Mouse (Mus musculus) midbrain, embryonic 12.5 days (tissue): Measurements from ENCODE around the gene Sertad2. TPM values are rescaled to one million over a fixed set of nuclear protein-coding genes. Genes with fewer than 3 reads are reported as not detected.
A peak's percentile ranks its signal among the peaks of the same experiment; 100 is the strongest.

ENCODE experiments used
- ATAC-seq: fragments of 200-750 bp; cut with Nextera tagmentation; 2 replicates; pipeline ENCODE4 v1.8.0; 2017; ENCODE audit warnings: low read depth, moderate TSS enrichment, moderate library complexity; ENCODE audit not compliant: low FRiP score
- H3K27ac ChIP-seq: fragments of 300-500 bp; sonication (generic); replicated peaks from 2 replicates; pipeline ENCODE4 v1.5.1; 2016; ENCODE audit warnings: mild to moderate bottlenecking
- H3K27me3 ChIP-seq: fragments of 300-500 bp; sonication (generic); 2 replicates; pipeline ENCODE4 v1.6.1; 2016; ENCODE audit warnings: mild to moderate bottlenecking
- H3K36me3 ChIP-seq: fragments of 300-500 bp; sonication (generic); 2 replicates; pipeline ENCODE4 v1.6.1; 2016
- H3K4me1 ChIP-seq: fragments of 300-500 bp; sonication (generic); 2 replicates; pipeline ENCODE4 v1.6.1; 2016
- H3K4me2 ChIP-seq: fragments of 300-500 bp; sonication (generic); replicated peaks from 2 replicates; pipeline ENCODE4 v1.6.1; 2016; ENCODE audit warnings: mild to moderate bottlenecking, moderate library complexity
- H3K4me3 ChIP-seq: fragments of 300-500 bp; sonication (generic); 2 replicates; pipeline ENCODE4 v1.5.1; 2016; ENCODE audit warnings: mild to moderate bottlenecking
- H3K9ac ChIP-seq: fragments of 300-500 bp; sonication (generic); replicated peaks from 2 replicates; pipeline ENCODE4 v1.6.1; 2016; ENCODE audit warnings: mild to moderate bottlenecking, moderate library complexity
- H3K9me3 ChIP-seq: fragments of 300-500 bp; sonication (generic); 2 replicates; pipeline ENCODE4 v1.6.1; 2016; ENCODE audit warnings: mild to moderate bottlenecking
- WGBS: fragments of 180-500 bp; shearing (Covaris S2); methylation state at CpG from one replicate; pipeline ENCODE4 v1.1.7; 2016; 5-methylcytosine and 5-hydroxymethylcytosine counted together
- polyA plus RNA-seq: library from polyadenylated mRNA; unstranded; fragments of >200 nt; fragmentation: Nextera tagmentation; extraction: Ambion mirVana; gene quantifications from 2 replicates; pipeline ENCODE4 v1.2.1, GENCODE M21; 2016

The Sertad2 gene
- polyA plus RNA-seq, 1 experiment from 2014 or later = 42.2 TPM

DNA sequence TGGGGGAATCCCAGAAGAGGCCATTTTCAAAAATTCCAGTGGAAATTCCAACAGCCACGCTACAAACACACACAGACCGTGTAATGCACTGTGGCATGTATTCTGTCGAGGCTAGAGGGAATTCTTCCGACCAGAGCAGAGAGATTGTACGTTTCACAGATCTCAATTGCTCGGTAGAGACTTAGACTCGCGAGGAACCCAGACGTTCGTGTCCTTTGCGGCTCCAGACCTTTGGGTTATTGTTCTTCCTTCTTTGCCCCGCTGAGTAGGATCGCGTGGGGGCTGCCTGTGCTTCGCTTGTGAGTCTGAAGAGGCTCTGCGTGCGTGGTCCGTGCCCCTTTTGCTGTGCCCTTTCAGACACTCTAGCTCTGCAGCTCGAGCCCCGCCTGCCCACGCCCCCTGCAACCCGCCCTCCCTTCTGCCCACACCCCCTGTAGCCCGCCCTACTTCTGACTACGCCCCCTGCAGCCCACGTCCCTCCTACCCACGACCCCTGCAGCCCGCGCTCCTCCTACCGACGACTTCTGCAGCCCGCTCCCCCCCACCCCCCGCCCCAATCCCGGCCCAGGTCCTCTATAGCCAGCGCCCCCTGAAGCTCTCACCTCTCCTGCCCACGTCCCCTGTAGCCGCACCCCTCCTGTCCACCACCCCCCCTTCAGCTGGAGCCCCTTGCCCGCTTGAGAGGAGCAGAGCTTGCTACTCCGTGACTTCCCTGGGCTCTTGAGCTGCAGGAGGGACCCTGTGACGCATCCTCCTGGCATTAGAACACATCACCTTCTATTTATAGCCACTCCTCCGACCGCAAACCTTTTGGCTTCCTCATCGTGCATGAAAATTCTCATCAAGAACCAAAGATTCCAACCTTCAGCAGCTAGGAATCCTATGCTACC, 10.8 kb upstream of the Sertad2 start:
- Histone ChIP-seq H3K27ac (peak overlapping the region; percentile 32), H3K4me2 (peak overlapping the region; percentile 84), H3K27me3 (no peaks in the 10 kb centered on the region), H3K4me1 (peaks cover 6% of the 10 kb centered on the region), H3K36me3 (no peaks in the 10 kb centered on the region), H3K9ac (peak overlapping the region; percentile 65), H3K9me3 (no peaks in the 10 kb centered on the region), H3K4me3 (peak overlapping the region; percentile 57)
- under 1% methylated on average over 41 of the region's 42 CpGs for WGBS
- peak; percentile 85 for ATAC-seq

DNA sequence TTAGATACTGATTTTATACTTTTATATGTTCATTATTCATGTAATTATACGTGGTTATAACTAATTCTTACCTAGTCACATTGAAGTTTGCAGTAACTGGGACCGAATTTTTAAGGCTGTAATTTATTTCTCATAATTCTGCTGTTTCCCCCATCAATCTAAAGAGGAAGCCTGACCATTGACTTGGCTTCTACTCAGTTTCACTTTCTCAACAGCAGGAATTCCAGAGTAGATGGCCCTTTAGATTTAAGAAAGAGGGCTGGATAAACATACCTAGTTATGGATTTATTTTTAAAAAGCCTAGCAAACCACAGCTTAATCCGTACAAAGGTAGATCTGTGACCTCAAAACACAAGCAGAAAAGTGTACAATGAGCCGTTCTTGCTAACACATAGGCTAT, 9.8 kb upstream of the Sertad2 start:
- H3K9ac ChIP-seq = no peak overlapping the region
- no peak overlapping the region for H3K4me3 ChIP-seq
- no peak overlapping the region for H3K27ac ChIP-seq
- no peaks in the 10 kb centered on the region for H3K9me3 ChIP-seq
- no peak overlapping the region for H3K4me2 ChIP-seq
- peaks cover 6% of the 10 kb centered on the region for H3K4me1 ChIP-seq
- WGBS = 88% methylated on average over 4 of the region's 4 CpGs
- H3K36me3 ChIP-seq = no peaks in the 10 kb centered on the region
- no peak for ATAC-seq
- H3K27me3 ChIP-seq = no peaks in the 10 kb centered on the region

DNA sequence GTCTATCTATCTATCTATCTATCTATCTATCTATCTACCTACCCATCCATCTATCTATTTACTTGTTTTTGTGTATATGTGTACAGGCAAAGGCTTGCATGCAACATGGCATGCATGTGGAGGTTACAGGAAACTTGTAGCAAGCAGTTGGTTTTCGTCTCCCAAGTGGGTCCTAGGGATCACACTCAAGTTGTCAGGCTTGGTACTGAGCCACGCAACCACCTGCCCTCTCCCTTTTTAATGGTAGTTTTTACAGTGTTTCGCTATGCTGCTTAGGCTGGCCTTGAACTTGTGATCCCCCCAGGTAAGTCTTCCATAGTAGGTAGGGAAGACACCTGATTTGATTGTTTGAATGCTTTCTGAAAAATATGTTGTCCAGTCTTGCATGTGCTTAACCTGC, 5.8 kb upstream of the Sertad2 start:
- Histone ChIP-seq H3K4me2 (no peak overlapping the region), H3K4me3 (no peak overlapping the region), H3K9ac (no peak overlapping the region), H3K9me3 (no peaks in the 10 kb centered on the region), H3K27ac (no peak overlapping the region), H3K36me3 (no peaks in the 10 kb centered on the region), H3K27me3 (peaks cover 9% of the 10 kb centered on the region; the same call in 1 of the 2 replicates), H3K4me1 (peaks cover 7% of the 10 kb centered on the region; the same call in 1 of the 2 replicates)
- no peak for ATAC-seq
- WGBS = 90% methylated on average over 3 of the region's 3 CpGs

- Histone ChIP-seq H3K9me3 (no peaks in the 10 kb centered on the region), H3K4me3 (no peak overlapping the region), H3K27me3 (peaks cover 9% of the 10 kb centered on the region; the same call in 1 of the 2 replicates), H3K4me1 (peaks cover 7% of the 10 kb centered on the region; the same call in 1 of the 2 replicates), H3K9ac (no peak overlapping the region), H3K27ac (no peak overlapping the region), H3K4me2 (no peak overlapping the region), H3K36me3 (no peaks in the 10 kb centered on the region)
- 65% methylated on average over 3 of the region's 3 CpGs for WGBS
- no peak for ATAC-seq
Measured at GRCm38 (mm10) chr11:20538496-20538895, 4.6 kb upstream of the Sertad2 start.

GRCm38 (mm10) chr11:20541280-20541679, 1.8 kb upstream of the Sertad2 start:
- H3K9ac ChIP-seq = no peak overlapping the region
- no peaks in the 10 kb centered on the region for H3K9me3 ChIP-seq
- 76% methylated on average over 3 of the region's 3 CpGs for WGBS
- H3K36me3 ChIP-seq = no peaks in the 10 kb centered on the region
- ATAC-seq = no peak
- H3K27ac ChIP-seq = no peak overlapping the region
- H3K4me1 ChIP-seq = peaks cover 18% of the 10 kb centered on the region; the same call in 1 of the 2 replicates
- no peak overlapping the region for H3K4me2 ChIP-seq
- peak overlapping the region; percentile 61; the same call in 1 of the 2 replicates for H3K4me3 ChIP-seq
- peaks cover 16% of the 10 kb centered on the region for H3K27me3 ChIP-seq

DNA sequence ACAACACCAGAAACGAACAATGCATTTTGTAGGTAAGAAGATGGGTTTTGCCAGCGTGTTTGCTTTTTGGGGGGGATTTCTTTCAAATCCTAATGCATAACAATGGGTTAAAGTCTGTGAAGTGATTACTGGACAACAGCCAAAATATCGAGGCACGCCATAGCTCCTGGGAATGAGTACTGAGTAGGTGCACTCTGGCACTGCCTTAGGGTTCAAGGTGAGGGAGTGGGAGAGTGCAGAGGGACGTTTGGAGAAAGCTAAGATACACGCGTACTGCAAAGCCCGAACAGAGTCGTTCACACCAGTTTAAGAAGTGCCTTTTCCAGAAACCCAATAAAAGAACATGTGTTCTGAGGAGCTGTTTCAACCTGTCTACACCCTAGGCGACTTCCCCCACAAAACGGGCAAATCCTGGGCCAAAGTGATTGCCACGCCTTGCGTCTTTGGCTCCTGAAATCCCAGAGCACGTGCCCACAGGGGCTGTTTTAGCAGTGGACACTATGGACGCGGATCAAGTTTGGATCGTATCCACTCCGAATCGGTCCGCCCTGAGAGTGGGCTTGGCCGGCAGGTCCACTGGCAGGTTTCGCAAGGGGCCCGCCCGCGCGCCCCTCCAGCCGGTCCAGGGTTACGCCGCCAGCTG, 937 bp upstream of the Sertad2 start:
- Histone ChIP-seq H3K27me3 (peaks cover 16% of the 10 kb centered on the region), H3K4me3 (peak overlapping the region; percentile 61), H3K4me1 (peaks cover 18% of the 10 kb centered on the region; the same call in 1 of the 2 replicates), H3K27ac (peak overlapping the region; percentile 95), H3K9me3 (no peaks in the 10 kb centered on the region), H3K36me3 (no peaks in the 10 kb centered on the region), H3K4me2 (peak overlapping the region; percentile 77), H3K9ac (peak overlapping the region; percentile 52)
- under 1% methylated on average over 24 of the region's 29 CpGs for WGBS
- ATAC-seq = no peak

DNA sequence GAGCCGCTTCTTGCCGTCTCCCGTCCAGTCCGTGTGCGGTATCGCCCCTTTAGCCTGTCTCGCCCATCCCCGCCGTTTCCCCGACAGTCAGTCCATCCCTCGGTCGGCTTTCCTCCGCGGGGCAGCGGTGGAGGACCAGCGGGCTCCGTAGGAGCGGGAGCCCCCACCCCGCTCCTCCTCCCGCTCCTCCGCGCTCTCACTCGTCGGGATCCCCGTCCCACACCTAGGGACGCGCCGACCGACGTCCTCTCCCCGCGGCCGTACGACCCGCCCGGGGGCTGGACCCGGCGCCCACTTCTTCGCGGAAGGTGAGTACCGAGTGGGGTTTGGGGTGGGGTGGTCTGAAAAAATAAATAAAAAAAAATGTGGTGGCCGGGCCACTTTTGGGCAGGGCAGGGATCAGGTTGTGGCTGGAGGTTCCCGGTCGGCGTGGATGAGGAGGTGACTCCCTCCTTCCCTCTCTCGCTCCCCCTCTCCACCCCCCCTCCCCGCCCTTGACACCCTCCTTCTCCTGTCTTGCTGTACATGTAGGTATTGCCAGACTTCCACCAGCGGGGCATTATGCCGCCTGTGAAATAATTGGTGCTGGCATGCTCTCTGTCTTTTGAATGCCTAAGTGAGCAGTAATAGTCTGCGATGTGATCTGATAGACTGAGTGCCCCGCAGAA, 534 bp downstream of the Sertad2 start:
- Histone ChIP-seq H3K4me2 (peak overlapping the region; percentile 77), H3K9ac (peak overlapping the region; percentile 79), H3K9me3 (no peaks in the 10 kb centered on the region), H3K36me3 (no peaks in the 10 kb centered on the region), H3K4me3 (peak overlapping the region; percentile 61), H3K4me1 (peaks cover 18% of the 10 kb centered on the region; the same call in 1 of the 2 replicates), H3K27me3 (peaks cover 16% of the 10 kb centered on the region), H3K27ac (peak overlapping the region; percentile 95)
- ATAC-seq = no peak
- under 1% methylated on average over 51 of the region's 51 CpGs for WGBS

- H3K27me3 ChIP-seq = peaks cover 16% of the 10 kb centered on the region
- H3K9ac ChIP-seq = 0 out of 2 replicates have a peak overlapping the region, but pooled peaks have one; percentile 79
- peak overlapping the region; percentile 61 for H3K4me3 ChIP-seq
- no peaks in the 10 kb centered on the region for H3K36me3 ChIP-seq
- peaks cover 18% of the 10 kb centered on the region; the same call in 1 of the 2 replicates for H3K4me1 ChIP-seq
- no peak overlapping the region for H3K27ac ChIP-seq
- ATAC-seq = no peak
- peak overlapping the region; percentile 77 for H3K4me2 ChIP-seq
- WGBS = 52% methylated on average over 8 of the region's 8 CpGs
- H3K9me3 ChIP-seq = no peaks in the 10 kb centered on the region
Measured at GRCm38 (mm10) chr11:20544376-20544775, 1.3 kb downstream of the Sertad2 start.

DNA sequence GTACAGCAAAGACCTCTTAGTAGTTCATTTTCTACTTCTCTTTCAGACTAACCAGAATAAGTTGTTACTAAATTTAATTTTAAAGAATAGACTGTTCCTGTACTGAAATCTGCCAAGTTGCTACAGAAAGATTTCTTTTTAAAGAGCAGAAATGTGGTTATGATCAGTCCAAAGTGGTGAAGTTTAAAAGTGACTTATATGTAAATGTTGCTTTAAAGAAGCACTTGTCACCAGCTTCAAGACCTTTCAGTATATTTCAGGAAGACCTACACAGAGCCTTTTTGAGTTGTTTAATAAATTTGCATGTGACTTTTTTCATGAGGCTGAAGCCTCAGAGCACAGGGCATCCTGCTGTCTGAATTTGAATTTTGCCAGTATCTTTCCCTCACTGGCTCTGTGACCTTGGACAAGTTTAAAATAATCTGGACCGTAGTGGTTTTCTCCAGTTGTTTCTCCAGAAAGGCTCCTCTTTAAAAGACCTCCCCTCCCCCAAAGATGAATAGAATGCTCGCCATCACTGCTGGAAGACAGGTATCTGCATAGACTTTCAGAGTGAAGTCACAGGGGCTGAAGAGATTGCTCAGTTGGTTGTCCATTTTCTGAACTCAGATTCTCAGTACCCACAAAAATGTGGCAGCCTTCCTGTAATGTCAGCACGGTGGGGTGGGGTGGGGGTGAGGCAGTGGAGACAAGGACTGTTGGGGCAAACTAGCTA, 1.9 kb downstream of the Sertad2 start:
- 48% methylated on average over 3 of the region's 3 CpGs for WGBS
- no peak overlapping the region for H3K9ac ChIP-seq
- no peak overlapping the region for H3K4me2 ChIP-seq
- no peaks in the 10 kb centered on the region for H3K9me3 ChIP-seq
- H3K27me3 ChIP-seq = peaks cover 16% of the 10 kb centered on the region
- H3K4me1 ChIP-seq = peaks cover 18% of the 10 kb centered on the region; the same call in 1 of the 2 replicates
- H3K27ac ChIP-seq = no peak overlapping the region
- H3K36me3 ChIP-seq = no peaks in the 10 kb centered on the region
- no peak overlapping the region for H3K4me3 ChIP-seq
- ATAC-seq = no peak

- ATAC-seq = no peak
- H3K27ac ChIP-seq = no peak overlapping the region
- 54% methylated on average over 2 of the region's 2 CpGs for WGBS
- no peak overlapping the region for H3K4me3 ChIP-seq
- no peaks in the 10 kb centered on the region for H3K9me3 ChIP-seq
- H3K27me3 ChIP-seq = peaks cover 6% of the 10 kb centered on the region
- peaks cover 11% of the 10 kb centered on the region for H3K4me1 ChIP-seq
- H3K9ac ChIP-seq = no peak overlapping the region
- no peaks in the 10 kb centered on the region for H3K36me3 ChIP-seq
- H3K4me2 ChIP-seq = no peak overlapping the region
Measured at GRCm38 (mm10) chr11:20549481-20549880, 6.4 kb downstream of the Sertad2 start.

DNA sequence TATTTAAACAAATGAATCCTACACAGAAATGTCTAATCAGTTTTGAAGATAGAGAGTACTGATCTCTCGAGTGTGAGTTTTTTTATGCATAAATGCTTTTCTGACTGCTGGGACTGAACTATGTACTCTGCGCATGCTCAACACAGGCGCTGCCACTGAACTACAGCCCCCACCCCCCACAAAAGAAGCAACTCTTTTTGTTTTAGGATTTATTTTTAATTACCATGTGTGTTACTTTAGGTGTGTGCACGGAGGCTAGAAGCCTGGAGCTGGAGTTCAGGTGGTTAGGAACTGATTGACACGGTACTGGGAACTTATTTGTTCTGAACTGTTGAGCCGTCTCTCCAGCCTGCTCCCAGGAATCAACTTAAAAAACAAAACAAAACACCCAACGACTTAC, 7.1 kb downstream of the Sertad2 start:
- no peaks in the 10 kb centered on the region for H3K36me3 ChIP-seq
- H3K27me3 ChIP-seq = peaks cover 4% of the 10 kb centered on the region
- no peak overlapping the region for H3K9ac ChIP-seq
- no peak overlapping the region for H3K4me3 ChIP-seq
- no peak overlapping the region for H3K4me2 ChIP-seq
- WGBS = 64% methylated on average over 7 of the region's 7 CpGs
- no peak for ATAC-seq
- peaks cover 7% of the 10 kb centered on the region for H3K4me1 ChIP-seq
- no peak overlapping the region for H3K27ac ChIP-seq
- no peaks in the 10 kb centered on the region for H3K9me3 ChIP-seq
